Mouse (Mus musculus): ENCODE data around the gene Rfc5.

DNA sequence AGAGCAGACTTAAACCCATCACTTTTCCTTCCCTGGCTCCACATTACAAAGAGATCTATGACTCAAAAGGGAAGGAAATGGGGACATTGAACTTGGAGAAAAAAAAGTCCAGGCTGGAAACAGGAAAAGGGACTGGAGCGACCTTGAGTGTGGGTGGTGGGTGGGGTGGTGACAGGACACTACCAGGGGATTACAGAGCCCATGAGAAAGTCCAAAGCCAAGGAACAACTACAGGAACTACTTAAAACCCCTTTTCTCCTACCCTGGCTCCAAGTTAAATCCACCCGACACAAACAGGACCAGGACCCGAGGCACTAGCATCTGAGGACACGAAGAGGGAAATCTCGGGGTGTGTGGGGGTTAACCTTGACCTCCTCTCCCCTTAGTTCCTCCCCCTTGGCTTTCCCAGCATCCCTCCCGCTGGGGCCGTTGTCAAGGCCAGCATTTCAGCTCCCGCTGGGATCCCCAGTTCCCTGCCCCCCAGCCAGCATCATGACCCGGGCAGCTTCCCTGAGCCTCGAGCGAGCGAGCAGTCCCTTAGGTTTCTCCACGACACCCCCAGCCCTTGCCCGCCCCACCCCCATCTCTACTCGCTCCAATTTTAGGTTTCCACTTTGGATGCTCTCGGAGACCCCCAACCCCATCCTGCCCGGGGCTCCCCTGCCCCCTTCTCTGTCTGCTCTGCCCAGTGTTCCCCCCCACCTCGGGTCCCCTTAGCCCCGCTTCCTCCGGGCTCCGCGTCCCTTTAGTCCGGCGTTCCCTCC lies 32.3 kb downstream of the Rfc5 start:
- TF ChIP-seq GATA1 (IDR thresholded peaks at IDR 0.05; ENCODE audit: low read length): no peak
- no peak for TF ChIP-seq TAL1 (IDR thresholded peaks at IDR 0.05; ENCODE audit: low read length)

Measured in erythroblast, embryonic 14.5 days (primary cell).